Mouse (Mus musculus): ENCODE data around the gene Tmem255b. TPM values are rescaled to one million over a fixed set of nuclear protein-coding genes. Genes with fewer than 3 reads are reported as not detected.

The Tmem255b gene
- polyA plus RNA-seq, 1 experiment from 2014 or later, result not detected

GRCm38 (mm10) chr8:13504894-13505674 lies 70.1 kb downstream of the Tmem255b start:
- Histone ChIP-seq H3K9ac (ENCODE audit: low read length) (no peak overlapping the region), H3K4me3 (ENCODE audit: low read depth, low read length) (no peak overlapping the region), H3K27ac (ENCODE audit: low read depth, low read length) (no peak overlapping the region), H3K36me3 (ENCODE audit: control insufficient read depth, insufficient read depth, low read length) (no peaks in the 10 kb centered on the region), H3K9me3 (ENCODE audit: control insufficient read depth, low read length) (no peaks in the 10 kb centered on the region), H3K4me2 (ENCODE audit: low read depth, low read length, severe bottlenecking) (no peak overlapping the region), H3K4me1 (replicated peaks; ENCODE audit: control insufficient read depth, insufficient read depth, low read length) (no peaks in the 10 kb centered on the region), H3K27me3 (ENCODE audit: control insufficient read depth, insufficient read depth, low read length) (no peaks in the 10 kb centered on the region)
- DNase-seq (ENCODE audit: low spot score) (no peak), ATAC-seq (replicated peaks; ENCODE audit: low FRiP score) (no peak)

GRCm38 (mm10) chr8:13506849-13507248 lies 71.9 kb downstream of the Tmem255b start:
- H3K4me3 ChIP-seq (ENCODE audit: low read depth, low read length), result no peak overlapping the region
- H3K27me3 ChIP-seq (ENCODE audit: control insufficient read depth, insufficient read depth, low read length), result no peaks in the 10 kb centered on the region
- DNase-seq (ENCODE audit: low spot score), result no peak
- H3K4me1 ChIP-seq (replicated peaks; ENCODE audit: control insufficient read depth, insufficient read depth, low read length), result no peaks in the 10 kb centered on the region
- H3K4me2 ChIP-seq (ENCODE audit: low read depth, low read length, severe bottlenecking), result no peak overlapping the region
- H3K27ac ChIP-seq (ENCODE audit: low read depth, low read length), result no peak overlapping the region
- no peak for ATAC-seq (replicated peaks; ENCODE audit: low FRiP score)
- H3K36me3 ChIP-seq (ENCODE audit: control insufficient read depth, insufficient read depth, low read length), result no peaks in the 10 kb centered on the region
- H3K9ac ChIP-seq (ENCODE audit: low read length), result no peak overlapping the region
- WGBS, result 67% methylated on average over 4 of the region's 4 CpGs
- H3K9me3 ChIP-seq (ENCODE audit: control insufficient read depth, low read length), result no peaks in the 10 kb centered on the region

GRCm38 (mm10) chr8:13507284-13507937 lies 72.4 kb downstream of the Tmem255b start:
- Histone ChIP-seq H3K4me1 (replicated peaks; ENCODE audit: control insufficient read depth, insufficient read depth, low read length) (no peaks in the 10 kb centered on the region), H3K4me3 (ENCODE audit: low read depth, low read length) (no peak overlapping the region), H3K9me3 (ENCODE audit: control insufficient read depth, low read length) (no peaks in the 10 kb centered on the region), H3K36me3 (ENCODE audit: control insufficient read depth, insufficient read depth, low read length) (no peaks in the 10 kb centered on the region), H3K9ac (ENCODE audit: low read length) (no peak overlapping the region), H3K27me3 (ENCODE audit: control insufficient read depth, insufficient read depth, low read length) (no peaks in the 10 kb centered on the region), H3K4me2 (ENCODE audit: low read depth, low read length, severe bottlenecking) (no peak overlapping the region), H3K27ac (ENCODE audit: low read depth, low read length) (no peak overlapping the region)
- DNase-seq (ENCODE audit: low spot score) (no peak), ATAC-seq (replicated peaks; ENCODE audit: low FRiP score) (no peak)
- 83% methylated on average over 3 of the region's 3 CpGs for WGBS

- Histone ChIP-seq H3K4me3 (ENCODE audit: low read depth, low read length) (no peak overlapping the region), H3K9me3 (ENCODE audit: control insufficient read depth, low read length) (no peaks in the 10 kb centered on the region), H3K27ac (ENCODE audit: low read depth, low read length) (no peak overlapping the region), H3K36me3 (ENCODE audit: control insufficient read depth, insufficient read depth, low read length) (no peaks in the 10 kb centered on the region), H3K9ac (ENCODE audit: low read length) (no peak overlapping the region), H3K27me3 (ENCODE audit: control insufficient read depth, insufficient read depth, low read length) (no peaks in the 10 kb centered on the region), H3K4me2 (ENCODE audit: low read depth, low read length, severe bottlenecking) (no peak overlapping the region), H3K4me1 (replicated peaks; ENCODE audit: control insufficient read depth, insufficient read depth, low read length) (no peaks in the 10 kb centered on the region)
- ATAC-seq (replicated peaks; ENCODE audit: low FRiP score), result no peak
- 87% methylated on average over 5 of the region's 5 CpGs for WGBS
- DNase-seq (ENCODE audit: low spot score), result no peak
Measured at GRCm38 (mm10) chr8:13512016-13512415, 77.0 kb downstream of the Tmem255b start.

- DNase-seq (ENCODE audit: low spot score) (no peak), ATAC-seq (replicated peaks; ENCODE audit: low FRiP score) (no peak)
- Histone ChIP-seq H3K9me3 (ENCODE audit: control insufficient read depth, low read length) (no peaks in the 10 kb centered on the region), H3K27me3 (ENCODE audit: control insufficient read depth, insufficient read depth, low read length) (no peaks in the 10 kb centered on the region), H3K9ac (ENCODE audit: low read length) (no peak overlapping the region), H3K36me3 (ENCODE audit: control insufficient read depth, insufficient read depth, low read length) (no peaks in the 10 kb centered on the region), H3K4me1 (replicated peaks; ENCODE audit: control insufficient read depth, insufficient read depth, low read length) (no peaks in the 10 kb centered on the region), H3K4me2 (ENCODE audit: low read depth, low read length, severe bottlenecking) (no peak overlapping the region), H3K4me3 (ENCODE audit: low read depth, low read length) (no peak overlapping the region), H3K27ac (ENCODE audit: low read depth, low read length) (no peak overlapping the region)
- 85% methylated on average over 6 of the region's 6 CpGs for WGBS
Measured at GRCm38 (mm10) chr8:13512677-13513076, 77.7 kb downstream of the Tmem255b start.

GRCm38 (mm10) chr8:13513556-13514370 lies 78.8 kb downstream of the Tmem255b start:
- Histone ChIP-seq H3K4me2 (ENCODE audit: low read depth, low read length, severe bottlenecking) (no peak overlapping the region), H3K9ac (ENCODE audit: low read length) (no peak overlapping the region), H3K4me3 (ENCODE audit: low read depth, low read length) (no peak overlapping the region), H3K27ac (ENCODE audit: low read depth, low read length) (no peak overlapping the region), H3K27me3 (ENCODE audit: control insufficient read depth, insufficient read depth, low read length) (no peaks in the 10 kb centered on the region), H3K4me1 (replicated peaks; ENCODE audit: control insufficient read depth, insufficient read depth, low read length) (no peaks in the 10 kb centered on the region), H3K9me3 (ENCODE audit: control insufficient read depth, low read length) (no peaks in the 10 kb centered on the region), H3K36me3 (ENCODE audit: control insufficient read depth, insufficient read depth, low read length) (no peaks in the 10 kb centered on the region)
- no peak for DNase-seq (ENCODE audit: low spot score)
- ATAC-seq (replicated peaks; ENCODE audit: low FRiP score), result no peak
- 69% methylated on average over 5 of the region's 5 CpGs for WGBS

GRCm38 (mm10) chr8:13516011-13516442 lies 81.0 kb downstream of the Tmem255b start:
- Histone ChIP-seq H3K4me2 (ENCODE audit: low read depth, low read length, severe bottlenecking) (no peak overlapping the region), H3K4me3 (ENCODE audit: low read depth, low read length) (no peak overlapping the region), H3K27me3 (ENCODE audit: control insufficient read depth, insufficient read depth, low read length) (no peaks in the 10 kb centered on the region), H3K4me1 (replicated peaks; ENCODE audit: control insufficient read depth, insufficient read depth, low read length) (no peaks in the 10 kb centered on the region), H3K36me3 (ENCODE audit: control insufficient read depth, insufficient read depth, low read length) (no peaks in the 10 kb centered on the region), H3K27ac (ENCODE audit: low read depth, low read length) (no peak overlapping the region), H3K9me3 (ENCODE audit: control insufficient read depth, low read length) (no peaks in the 10 kb centered on the region), H3K9ac (ENCODE audit: low read length) (no peak overlapping the region)
- DNase-seq (ENCODE audit: low spot score) (no peak), ATAC-seq (replicated peaks; ENCODE audit: low FRiP score) (no peak)
- WGBS, result 82% methylated on average over 7 of the region's 7 CpGs

GRCm38 (mm10) chr8:13516728-13517127 lies 81.7 kb downstream of the Tmem255b start:
- Histone ChIP-seq H3K27me3 (ENCODE audit: control insufficient read depth, insufficient read depth, low read length) (no peaks in the 10 kb centered on the region), H3K4me1 (replicated peaks; ENCODE audit: control insufficient read depth, insufficient read depth, low read length) (no peaks in the 10 kb centered on the region), H3K4me2 (ENCODE audit: low read depth, low read length, severe bottlenecking) (no peak overlapping the region), H3K9ac (ENCODE audit: low read length) (no peak overlapping the region), H3K36me3 (ENCODE audit: control insufficient read depth, insufficient read depth, low read length) (no peaks in the 10 kb centered on the region), H3K9me3 (ENCODE audit: control insufficient read depth, low read length) (no peaks in the 10 kb centered on the region), H3K27ac (ENCODE audit: low read depth, low read length) (no peak overlapping the region), H3K4me3 (ENCODE audit: low read depth, low read length) (no peak overlapping the region)
- 85% methylated on average over 5 of the region's 5 CpGs for WGBS
- no peak for ATAC-seq (replicated peaks; ENCODE audit: low FRiP score)
- DNase-seq (ENCODE audit: low spot score), result no peak
